Comparison of ENCODE assay signal across 27 mouse cellular contexts in genomic region chr4:109417998-109418397, GRCm38 (mm10). TPM values are rescaled to one million over a fixed set of nuclear protein-coding genes. Genes with fewer than 3 reads are reported as not detected.
A peak's percentile ranks its signal among the peaks of the same experiment; 100 is the strongest.
DNase-seq lines count a peak whose midpoint lies in the region; ATAC-seq and TF ChIP-seq lines count a peak whose summit lies in the region.
"Had no signal": no experiment of that assay in that cellular context is flagged by ENCODE, and none has a peak within 500 bp of the region (broad histone marks: within the 10 kb centered on the region; RNA-seq: fewer than 3 reads in every experiment).

No protein-coding gene starts in this region.

- H3K4me3 ChIP-seq in liver, embryonic 15.5 days (replicated peaks), result no peak overlapping the region
- H3K4me3 ChIP-seq in liver, postnatal 0 days (ENCODE audit: low read depth, low read length), result no peak overlapping the region
- H3K4me3 ChIP-seq in testis, adult 2 months (ENCODE audit: control insufficient read depth, low read depth, low read length), result 0 out of 2 replicates have a peak overlapping the region, but pooled peaks have one; percentile 36
- H3K4me3 ChIP-seq in myocyte, result no peak overlapping the region
- H3K4me3 ChIP-seq: embryonic facial prominence, embryonic 13.5 days; embryonic facial prominence, embryonic 15.5 days; erythroblast, embryonic 14.5 days; forebrain, embryonic 13.5 days; forebrain, embryonic 15.5 days had no signal

- H3K9me3 ChIP-seq in liver, embryonic 15.5 days (replicated peaks), result no peaks in the 10 kb centered on the region
- H3K9me3 ChIP-seq in liver, postnatal 0 days (ENCODE audit: low read length), result no peaks in the 10 kb centered on the region
- H3K9me3 ChIP-seq: embryonic facial prominence, embryonic 13.5 days; embryonic facial prominence, embryonic 15.5 days; forebrain, embryonic 13.5 days; forebrain, embryonic 15.5 days; G1E had no signal

- no peaks in the 10 kb centered on the region for H3K27me3 ChIP-seq in liver, embryonic 15.5 days
- no peaks in the 10 kb centered on the region for H3K27me3 ChIP-seq in liver, postnatal 0 days (ENCODE audit: insufficient read depth, low read length)
- no peaks in the 10 kb centered on the region for H3K27me3 ChIP-seq in testis, adult 2 months (ENCODE audit: control insufficient read depth, insufficient read depth, low read length)
- H3K27me3 ChIP-seq in myocyte (ENCODE audit: control insufficient read depth, insufficient read depth, insufficient read length), result no peaks in the 10 kb centered on the region
- H3K27me3 ChIP-seq: CH12.LX; embryonic facial prominence, embryonic 13.5 days; embryonic facial prominence, embryonic 15.5 days; forebrain, embryonic 13.5 days; forebrain, embryonic 15.5 days; Patski had no signal

- ATAC-seq in liver, embryonic 15.5 days (ENCODE audit: insufficient read depth), result no peak
- ATAC-seq in liver, postnatal 0 days, result no peak
- ATAC-seq: activated CD4-positive, CD25-positive, alpha-beta regulatory T cell, adult 4 months; CD4-positive, CD25-positive, alpha-beta regulatory T cell, adult 4 months; forebrain, embryonic 13.5 days; forebrain, embryonic 15.5 days; forebrain, postnatal 0 days had no signal

- DNase-seq in liver, postnatal 0 days, result no peak
- DNase-seq in testis, postnatal 10 days (ENCODE audit: low spot score), result no peak
- no peak for DNase-seq in frontal cortex, postnatal 10 days (ENCODE audit: low spot score in 2 of 2)
- DNase-seq: adrenal gland, adult 8-10 months; adrenal gland, postnatal 14 days; adrenal gland, postnatal 36 days; B cell, adult 2 months; cerebellum, adult 11-12 months; cerebellum, adult 2 months; cerebellum, adult 9-10 months; cerebellum, postnatal 10 days; cerebellum, postnatal 25 days; embryo, embryonic 11 days; forebrain, postnatal 0 days had no signal

- peaks cover 42% of the 10 kb centered on the region for H3K4me1 ChIP-seq in liver, embryonic 15.5 days (replicated peaks)
- no peaks in the 10 kb centered on the region; the same call in 1 of the 2 replicates for H3K4me1 ChIP-seq in liver, postnatal 0 days (ENCODE audit: insufficient read depth)
- H3K4me1 ChIP-seq in testis, adult 2 months (ENCODE audit: control insufficient read depth, insufficient read depth, low read length), result no peaks in the 10 kb centered on the region; the same call in 1 of the 2 replicates
- H3K4me1 ChIP-seq: embryonic facial prominence, embryonic 15.5 days; forebrain, embryonic 13.5 days; forebrain, embryonic 15.5 days had no signal

- no peak overlapping the region for H3K9ac ChIP-seq in liver, embryonic 15.5 days
- H3K9ac ChIP-seq in liver, postnatal 0 days (replicated peaks), result no peak overlapping the region
- H3K9ac ChIP-seq: embryonic facial prominence, embryonic 13.5 days; embryonic facial prominence, embryonic 15.5 days; forebrain, embryonic 13.5 days; forebrain, embryonic 15.5 days; forebrain, postnatal 0 days had no signal

- no peak for TF ChIP-seq POLR2A in testis, adult 2 months (IDR thresholded peaks at IDR 0.05; ENCODE audit: control insufficient read depth, low read depth, low read length)
- no peak for TF ChIP-seq POLR2A in myocyte (IDR thresholded peaks at IDR 0.05; ENCODE audit: insufficient read length, low read depth)

- WGBS in liver, embryonic 15.5 days (ENCODE audit: insufficient replicate concordance), result 73% methylated on average over 1 of the region's 1 CpGs
- 76% methylated on average over 1 of the region's 1 CpGs for WGBS in liver, postnatal 0 days (ENCODE audit: insufficient replicate concordance)

- H3K27ac ChIP-seq in liver, embryonic 15.5 days (replicated peaks), result 0 out of 2 replicates have a peak overlapping the region, but pooled peaks have one; percentile 12
- no peak overlapping the region for H3K27ac ChIP-seq in liver, postnatal 0 days (ENCODE audit: low read depth)
- no peak overlapping the region for H3K27ac ChIP-seq in testis, adult 2 months (ENCODE audit: control insufficient read depth, insufficient read depth, low read depth, low read length)
- H3K27ac ChIP-seq: embryonic facial prominence, embryonic 13.5 days; embryonic facial prominence, embryonic 15.5 days; forebrain, embryonic 13.5 days; forebrain, embryonic 15.5 days had no signal

- no peak for TF ChIP-seq CTCF in liver, postnatal 0 days (IDR thresholded peaks at IDR 0.05; ENCODE audit: low read depth)
- TF ChIP-seq CTCF in testis, adult 2 months (IDR thresholded peaks at IDR 0.05; ENCODE audit: control insufficient read depth, insufficient read depth, insufficient replicate concordance, low read depth, low read length), result no peak

- TF ChIP-seq EP300 in liver, postnatal 0 days (IDR thresholded peaks at IDR 0.05; ENCODE audit: low read depth), result no peak

- no peak overlapping the region for H3ac ChIP-seq in myocyte (ENCODE audit: control insufficient read depth, insufficient read length)

- H3K36me3 ChIP-seq in liver, embryonic 15.5 days (replicated peaks), result no peaks in the 10 kb centered on the region; the same call in 1 of the 2 replicates
- no peaks in the 10 kb centered on the region for H3K36me3 ChIP-seq in liver, postnatal 0 days (replicated peaks; ENCODE audit: insufficient read depth, low read length)
- H3K36me3 ChIP-seq in testis, adult 2 months (ENCODE audit: control insufficient read depth, insufficient read depth, low read length), result no peaks in the 10 kb centered on the region
- H3K36me3 ChIP-seq in myocyte (ENCODE audit: control insufficient read depth, insufficient read depth), result no peaks in the 10 kb centered on the region
- H3K36me3 ChIP-seq: embryonic facial prominence, embryonic 13.5 days; embryonic facial prominence, embryonic 15.5 days; forebrain, embryonic 15.5 days had no signal

- no peaks in the 10 kb centered on the region for H3K79me2 ChIP-seq in myocyte (ENCODE audit: control insufficient read depth, insufficient read depth)

- no peak overlapping the region for H3K4me2 ChIP-seq in liver, embryonic 15.5 days
- H3K4me2 ChIP-seq in liver, postnatal 0 days (ENCODE audit: low read depth, low read length), result no peak overlapping the region
- no peak overlapping the region for H3K4me2 ChIP-seq in myocyte (ENCODE audit: low read depth)
- H3K4me2 ChIP-seq: embryonic facial prominence, embryonic 13.5 days; embryonic facial prominence, embryonic 15.5 days; forebrain, embryonic 13.5 days; forebrain, embryonic 15.5 days had no signal

TF ChIP-seq in myocyte, 11 proteins besides CTCF, POLR2A, EP300 and RAD21:
- TF ChIP-seq USF1 (IDR thresholded peaks at IDR 0.05; ENCODE audit: low read depth) (no peak), MYOD1 (IDR thresholded peaks at IDR 0.05; ENCODE audit: control insufficient read depth in 1 of 3, insufficient read length in 2 of 3, low read depth in 2 of 3) (peak; percentile 40 to 88 (median 85)), TCF12 (IDR thresholded peaks at IDR 0.05; ENCODE audit: insufficient read depth, poor library complexity, severe bottlenecking) (no peak)

RNA-seq across cellular contexts. Expression of gene Ttc39a, which starts 11.6 kb away (rescaled TPM):
- 13.5 and 14.3 TPM in 2 replicates for polyA plus RNA-seq in liver, embryonic 15.5 days (2015; fragmentation: Nextera tagmentation; extraction: Ambion mirVana)
- polyA plus RNA-seq in liver, postnatal 0 days (2015; fragmentation: Nextera tagmentation; extraction: Ambion mirVana), result 5.0 and 5.4 TPM in 2 replicates
- 179 and 183 TPM in 2 replicates for polyA plus RNA-seq in testis, adult 2 months (2012; rRNA removed)
- polyA plus RNA-seq in myocyte (2012; fragmentation: generic; extraction: Trizol), result 0.70 TPM
- polyA plus RNA-seq: activated CD4-positive, CD25-positive, alpha-beta regulatory T cell, adult 4 months; CD4-positive, CD25-positive, alpha-beta regulatory T cell, adult 4 months had no signal

Comparison
In these comparisons a context has a peak if more than half of its experiments do, and no peak if none do; other contexts are left out.
1. RNA of gene Ttc39a, which starts 11.6 kb away (polyA plus RNA-seq): 179 to 183 TPM in testis, adult 2 months; 13.5 to 14.3 TPM in liver, embryonic 15.5 days, 5.0 to 5.4 TPM in liver, postnatal 0 days and 0.70 TPM in myocyte (single experiment); every median in the first group is over 10 times any median in the second.